Mouse (Mus musculus) 416B (cell line): ENCODE measurements around the gene Tmem184a.
A peak's percentile ranks its signal among the peaks of the same experiment; 100 is the strongest.

ENCODE experiments used
- DNase-seq: peaks from one replicate; pipeline ENCODE4 v3.0.0; 2011; ENCODE audit warnings: low read depth

Gene Tmem184a

GRCm38 (mm10) chr5:139793338-139794089 lies 26.2 kb downstream of the Tmem184a start:
- DNase-seq: peak; percentile 87

GRCm38 (mm10) chr5:139792966-139793337 lies 26.8 kb downstream of the Tmem184a start:
- no peak for DNase-seq

- DNase-seq: peak; percentile 50
These were observed 27.4 kb downstream of the Tmem184a start for GRCm38 (mm10) chr5:139792159-139792775.

GRCm38 (mm10) chr5:139791227-139792158 lies 28.2 kb downstream of the Tmem184a start, which contains the start of gene Mafk:
Gene Mafk, plus strand, starts transcription at chr5:139791513.
- DNase-seq: peak; percentile 98

GRCm38 (mm10) chr5:139789466-139789865 lies 30.3 kb downstream of the Tmem184a start:
- peak; percentile 89 for DNase-seq

GRCm38 (mm10) chr5:139781406-139781805 lies 38.3 kb downstream of the Tmem184a start:
- DNase-seq: no peak

- peak; percentile 92 for DNase-seq
These were observed 42.8 kb downstream of the Tmem184a start for GRCm38 (mm10) chr5:139776966-139777365.

- DNase-seq: peak; percentile 97
These were observed 44.3 kb downstream of the Tmem184a start, which contains the start of gene Ints1 for GRCm38 (mm10) chr5:139775216-139775926. Gene Ints1, minus strand, starts transcription at chr5:139775674.

GRCm38 (mm10) chr5:139768216-139768615 lies 51.5 kb downstream of the Tmem184a start:
- no peak for DNase-seq

- DNase-seq: peak; percentile 49
These were observed 55.4 kb downstream of the Tmem184a start for GRCm38 (mm10) chr5:139764296-139764695.

GRCm38 (mm10) chr5:139758096-139758495 lies 61.6 kb downstream of the Tmem184a start:
- no peak for DNase-seq

- no peak for DNase-seq
These were observed 63.1 kb downstream of the Tmem184a start for GRCm38 (mm10) chr5:139756586-139756985.

GRCm38 (mm10) chr5:139756135-139756534 lies 63.6 kb downstream of the Tmem184a start:
- no peak for DNase-seq

- peak; percentile 38 for DNase-seq
These were observed 65.0 kb downstream of the Tmem184a start for GRCm38 (mm10) chr5:139754753-139755152.
